Mouse (Mus musculus) myocyte (in vitro differentiated cells): Measurements from ENCODE around the gene Pnpla1. TPM values are rescaled to one million over a fixed set of nuclear protein-coding genes. Genes with fewer than 3 reads are reported as not detected.
A peak's percentile ranks its signal among the peaks of the same experiment; 100 is the strongest.
"Not testable (repeated sequence)": the region's sequence is repeated elsewhere in the genome, so short reads cannot be mapped to it uniquely, and the experiment has no call there.

Source experiments
- H3K27me3 ChIP-seq: one replicate; pipeline ENCODE4 v1.6.1; 2011; ENCODE audit not compliant: control insufficient read depth, insufficient read depth, insufficient read length
- H3K36me3 ChIP-seq: one replicate; pipeline ENCODE4 v1.6.1; 2011; ENCODE audit not compliant: control insufficient read depth, insufficient read depth
- H3K4me2 ChIP-seq: one replicate; pipeline ENCODE4 v1.6.1; 2011; ENCODE audit warnings: low read depth, control low read depth
- H3K4me3 ChIP-seq: one replicate; pipeline ENCODE4 v1.5.1; 2011; ENCODE audit warnings: mild to moderate bottlenecking, control low read depth, moderate library complexity
- H3K79me2 ChIP-seq: one replicate; pipeline ENCODE4 v1.6.1; 2011; ENCODE audit not compliant: control insufficient read depth, insufficient read depth
- H3ac ChIP-seq: one replicate; pipeline ENCODE4 v1.6.1; 2011; ENCODE audit not compliant: control insufficient read depth, insufficient read length
- CEBPB ChIP-seq: IDR thresholded peaks from 2 replicates; pipeline ENCODE4 v1.6.1; 2011; ENCODE audit warnings: mild to moderate bottlenecking, moderate library complexity; ENCODE audit not compliant: poor library complexity, insufficient read depth, severe bottlenecking
- E2F4 ChIP-seq: IDR thresholded peaks from one replicate; pipeline ENCODE4 v1.6.1; 2011; ENCODE audit warnings: mild to moderate bottlenecking, control low read depth, moderate library complexity; ENCODE audit not compliant: insufficient read depth
- MAX ChIP-seq: IDR thresholded peaks from one replicate; pipeline ENCODE4 v1.6.1; 2011; ENCODE audit warnings: low read depth, mild to moderate bottlenecking, control low read depth
- MYOD1 ChIP-seq, 3 experiments: IDR thresholded peaks; one replicate each; pipeline ENCODE4 v1.6.1; 2011; ENCODE audit warnings: control low read depth in 2 of 3, low read depth in 2 of 3, mild to moderate bottlenecking in 2 of 3, moderate library complexity in 1 of 3; ENCODE audit not compliant: insufficient read length in 2 of 3, control insufficient read depth in 1 of 3
- MYOG ChIP-seq, 3 experiments: IDR thresholded peaks; one replicate each; pipeline ENCODE4 v1.6.1; 2011; ENCODE audit warnings: control low read depth in 2 of 3, low read depth in 2 of 3, mild to moderate bottlenecking in 2 of 3; ENCODE audit not compliant: insufficient read length in 2 of 3, control insufficient read depth in 1 of 3, insufficient read depth in 1 of 3
- POLR2A ChIP-seq: IDR thresholded peaks from one replicate; pipeline ENCODE4 v1.6.1; 2011; ENCODE audit warnings: low read depth, mild to moderate bottlenecking, control low read depth, moderate library complexity; ENCODE audit not compliant: insufficient read length
- POLR2AphosphoS2 ChIP-seq: IDR thresholded peaks from one replicate; pipeline ENCODE4 v1.6.1; 2011; ENCODE audit warnings: low read depth, control low read depth; ENCODE audit not compliant: insufficient read length
- REST ChIP-seq: IDR thresholded peaks from one replicate; pipeline ENCODE4 v1.6.1; 2011; ENCODE audit warnings: mild to moderate bottlenecking, control low read depth, moderate library complexity; ENCODE audit not compliant: insufficient read depth, insufficient read length
- SRF ChIP-seq: IDR thresholded peaks from one replicate; pipeline ENCODE4 v1.6.1; 2011; ENCODE audit warnings: low read depth; ENCODE audit not compliant: control insufficient read depth, insufficient read length
- TCF12 ChIP-seq: IDR thresholded peaks from one replicate; pipeline ENCODE4 v1.6.1; 2011; ENCODE audit warnings: mild to moderate bottlenecking, control low read depth; ENCODE audit not compliant: poor library complexity, insufficient read depth, severe bottlenecking
- TCF3 ChIP-seq: IDR thresholded peaks from one replicate; pipeline ENCODE4 v1.6.1; 2011; ENCODE audit warnings: low read depth, control low read depth; ENCODE audit not compliant: insufficient read length
- USF1 ChIP-seq: IDR thresholded peaks from one replicate; pipeline ENCODE4 v1.6.1; 2011; ENCODE audit warnings: low read depth, mild to moderate bottlenecking, control low read depth, moderate library complexity
- polyA plus RNA-seq: library from polyadenylated mRNA; unstranded; fragments of >200 nt; fragmentation: generic; extraction: Trizol; gene quantifications from one replicate; pipeline ENCODE4 v1.2.1, GENCODE M21; 2012; ENCODE audit warnings: missing spikeins

The Pnpla1 gene
- polyA plus RNA-seq, 1 experiment: not detected

DNA sequence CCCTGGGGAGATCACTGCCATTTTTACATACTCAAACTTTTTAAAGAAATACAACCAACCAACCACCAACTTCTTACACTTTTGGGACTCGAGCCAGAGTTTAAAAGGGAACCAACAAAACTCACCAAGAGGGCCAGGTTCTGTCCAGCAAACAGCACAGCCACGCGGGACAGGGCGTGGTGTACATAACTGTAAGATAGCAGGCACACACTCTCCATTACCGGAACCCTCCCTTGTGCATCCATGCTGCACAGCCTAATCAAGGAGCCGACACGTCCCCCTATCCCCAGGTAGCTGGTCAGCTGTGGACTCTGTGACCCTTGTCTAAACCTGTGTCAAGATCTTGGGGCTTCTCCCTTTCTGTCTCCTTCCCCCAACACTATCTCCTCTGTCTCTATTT, 20.4 kb upstream of the Pnpla1 start:
- no peak overlapping the region for H3K4me2 ChIP-seq
- peaks cover 9% of the 10 kb centered on the region for H3K36me3 ChIP-seq
- H3ac ChIP-seq: no peak overlapping the region
- no peak overlapping the region for H3K4me3 ChIP-seq
- no peaks in the 10 kb centered on the region for H3K27me3 ChIP-seq
- no peaks in the 10 kb centered on the region for H3K79me2 ChIP-seq
- no peak for TF ChIP-seq SRF
- no peak for TF ChIP-seq REST
- TF ChIP-seq TCF12: no peak
- no peak for TF ChIP-seq USF1
- no peak for TF ChIP-seq CEBPB
- TF ChIP-seq E2F4: no peak
- TF ChIP-seq TCF3: no peak
- no peak for TF ChIP-seq MYOG (IDR thresholded peaks at IDR 0.05; ENCODE audit: control insufficient read depth in 1 of 3, insufficient read depth in 1 of 3, insufficient read length in 2 of 3, low read depth in 2 of 3)

DNA sequence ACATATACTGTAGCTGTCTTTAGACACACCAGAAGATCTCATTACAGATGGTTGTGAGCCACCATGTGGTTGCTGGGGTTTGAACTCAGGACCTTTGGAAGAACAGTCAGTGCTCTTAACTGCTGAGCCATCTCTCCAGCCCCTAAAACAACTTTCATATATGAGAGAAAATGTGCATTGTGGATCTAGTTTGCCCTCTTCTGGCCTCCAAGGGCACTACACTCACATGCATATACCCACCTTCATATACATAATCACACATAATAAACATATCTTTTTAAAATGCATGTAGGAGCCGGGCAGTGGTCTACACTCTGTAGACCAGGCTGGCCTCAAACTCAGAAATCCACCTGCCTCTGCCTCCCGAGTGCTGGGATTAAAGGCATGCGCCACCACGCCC, 16.3 kb upstream of the Pnpla1 start:
- not testable (repeated sequence) for H3K79me2 ChIP-seq, H3ac ChIP-seq, H3K27me3 ChIP-seq, H3K4me2 ChIP-seq, H3K4me3 ChIP-seq, H3K36me3 ChIP-seq

DNA sequence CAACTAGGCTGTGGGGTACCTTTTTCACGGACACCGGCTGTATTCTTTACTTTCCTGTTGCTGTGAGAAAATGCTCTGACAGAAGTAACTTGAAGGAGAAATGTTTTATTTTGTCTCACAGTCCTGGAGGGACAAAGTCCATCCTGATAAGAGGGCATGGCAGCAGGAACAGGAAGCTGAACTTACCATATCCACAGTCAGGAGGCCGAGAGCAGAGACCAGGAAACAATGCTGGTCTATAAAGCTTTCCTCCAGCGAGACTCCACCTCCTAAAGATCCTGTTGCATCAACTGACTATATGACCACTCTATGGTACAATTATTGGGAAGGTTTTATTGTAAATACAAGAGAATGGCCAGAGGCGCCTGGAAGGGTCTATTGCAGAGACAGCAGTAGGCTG, 14.5 kb upstream of the Pnpla1 start:
- Histone ChIP-seq H3K27me3 (peaks cover under 1% of the 10 kb centered on the region), H3K36me3 (no peaks in the 10 kb centered on the region), H3K4me2 (no peak overlapping the region), H3K79me2 (no peaks in the 10 kb centered on the region), H3K4me3 (no peak overlapping the region), H3ac (no peak overlapping the region)
- TF ChIP-seq E2F4 (no peak), MAX (no peak), REST (no peak), TCF3 (no peak), POLR2A (no peak), SRF (no peak), TCF12 (no peak), POLR2AphosphoS2 (no peak), USF1 (no peak), CEBPB (no peak), MYOG (IDR thresholded peaks at IDR 0.05; ENCODE audit: control insufficient read depth in 1 of 3, insufficient read depth in 1 of 3, insufficient read length in 2 of 3, low read depth in 2 of 3) (no peak), MYOD1 (IDR thresholded peaks at IDR 0.05; ENCODE audit: control insufficient read depth in 1 of 3, insufficient read length in 2 of 3, low read depth in 2 of 3) (no peak)

GRCm38 (mm10) chr17:28846974-28847617, 11.1 kb upstream of the Pnpla1 start:
- H3ac ChIP-seq: no peak overlapping the region
- H3K27me3 ChIP-seq: peaks cover 6% of the 10 kb centered on the region
- H3K36me3 ChIP-seq: no peaks in the 10 kb centered on the region
- no peaks in the 10 kb centered on the region for H3K79me2 ChIP-seq
- no peak overlapping the region for H3K4me2 ChIP-seq
- no peak for TF ChIP-seq TCF12
- TF ChIP-seq MYOG (IDR thresholded peaks at IDR 0.05; ENCODE audit: control insufficient read depth in 1 of 3, insufficient read depth in 1 of 3, insufficient read length in 2 of 3, low read depth in 2 of 3): peak in 1 of 3 experiments; percentile 8
- no peak for TF ChIP-seq POLR2AphosphoS2
- no peak for TF ChIP-seq E2F4
- peak in 2 of 3 experiments; percentile 40 to 49 for TF ChIP-seq MYOD1 (IDR thresholded peaks at IDR 0.05; ENCODE audit: control insufficient read depth in 1 of 3, insufficient read length in 2 of 3, low read depth in 2 of 3)
- no peak for TF ChIP-seq REST
- no peak overlapping the region for H3K4me3 ChIP-seq

GRCm38 (mm10) chr17:28850511-28850910, 7.7 kb upstream of the Pnpla1 start:
- Histone ChIP-seq H3K4me2 (no peak overlapping the region), H3K79me2 (no peaks in the 10 kb centered on the region), H3K4me3 (no peak overlapping the region), H3ac (no peak overlapping the region), H3K36me3 (no peaks in the 10 kb centered on the region), H3K27me3 (peaks cover 6% of the 10 kb centered on the region)
- TF ChIP-seq MYOG (IDR thresholded peaks at IDR 0.05; ENCODE audit: control insufficient read depth in 1 of 3, insufficient read depth in 1 of 3, insufficient read length in 2 of 3, low read depth in 2 of 3): no peak
- TF ChIP-seq E2F4: no peak
- TF ChIP-seq USF1: no peak
- no peak for TF ChIP-seq SRF

DNA sequence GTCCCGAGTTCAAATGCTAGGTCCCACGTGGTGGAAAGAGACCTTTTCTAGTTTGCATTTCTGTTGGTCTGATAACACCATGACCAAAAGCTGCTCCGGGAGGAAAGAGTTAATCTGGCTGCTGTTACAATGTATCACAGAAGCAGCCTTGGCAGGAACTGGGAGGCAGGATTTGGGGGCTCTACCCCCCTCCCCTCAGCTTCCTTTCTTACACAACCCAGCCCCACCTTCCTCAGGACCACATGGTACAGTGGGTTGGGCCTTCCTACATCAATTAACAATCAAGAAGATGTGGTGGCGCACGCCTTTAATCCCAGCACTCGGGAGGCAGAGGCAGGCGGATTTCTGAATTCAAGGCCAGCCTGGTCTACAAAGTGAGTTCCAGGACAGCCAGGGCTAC, 3.8 kb upstream of the Pnpla1 start:
- Histone ChIP-seq H3K4me2 (no peak overlapping the region), H3K79me2 (no peaks in the 10 kb centered on the region), H3ac (no peak overlapping the region), H3K27me3 (no peaks in the 10 kb centered on the region), H3K36me3 (no peaks in the 10 kb centered on the region), H3K4me3 (no peak overlapping the region)
- TF ChIP-seq CEBPB: no peak
- TF ChIP-seq TCF12: no peak
- no peak for TF ChIP-seq POLR2AphosphoS2
- no peak for TF ChIP-seq SRF
- TF ChIP-seq REST: no peak
